28 mouse cellular contexts compared by ENCODE assay signal in genomic region chr11:118328947-118329346, GRCm38 (mm10). TPM values are rescaled to one million over a fixed set of nuclear protein-coding genes. Genes with fewer than 3 reads are reported as not detected.
A peak's percentile ranks its signal among the peaks of the same experiment; 100 is the strongest.
DNase-seq lines count a peak whose midpoint lies in the region; ATAC-seq and TF ChIP-seq lines count a peak whose summit lies in the region.
"Had no signal": no experiment of that assay in that cellular context is flagged by ENCODE, and none has a peak within 500 bp of the region (broad histone marks: within the 10 kb centered on the region; RNA-seq: fewer than 3 reads in every experiment).

No protein-coding gene starts in this region.

- no peak overlapping the region for H3K4me2 ChIP-seq in forebrain, embryonic 15.5 days (replicated peaks)
- H3K4me2 ChIP-seq in forebrain, embryonic 12.5 days: no peak overlapping the region
- no peak overlapping the region for H3K4me2 ChIP-seq in hindbrain, embryonic 15.5 days
- no peak overlapping the region for H3K4me2 ChIP-seq in embryonic facial prominence, embryonic 14.5 days (ENCODE audit: low read depth, low read length)
- H3K4me2 ChIP-seq in limb, embryonic 14.5 days (replicated peaks; ENCODE audit: low read depth, low read length, severe bottlenecking): no peak overlapping the region
- H3K4me2 ChIP-seq: liver, embryonic 15.5 days; lung, embryonic 14.5 days; neural tube, embryonic 12.5 days had no signal

- H3K27me3 ChIP-seq in forebrain, embryonic 15.5 days: no peaks in the 10 kb centered on the region
- no peaks in the 10 kb centered on the region for H3K27me3 ChIP-seq in forebrain, embryonic 12.5 days
- H3K27me3 ChIP-seq in hindbrain, embryonic 15.5 days: no peaks in the 10 kb centered on the region
- no peaks in the 10 kb centered on the region for H3K27me3 ChIP-seq in hindbrain, embryonic 10.5 days (ENCODE audit: insufficient read depth, poor library complexity, severe bottlenecking)
- no peaks in the 10 kb centered on the region for H3K27me3 ChIP-seq in embryonic facial prominence, embryonic 14.5 days (replicated peaks; ENCODE audit: control insufficient read depth, insufficient read depth, low read length)
- no peaks in the 10 kb centered on the region for H3K27me3 ChIP-seq in limb, embryonic 14.5 days (ENCODE audit: control insufficient read depth, insufficient read depth, low read length)
- H3K27me3 ChIP-seq: neural tube, embryonic 12.5 days had no signal

- WGBS in forebrain, embryonic 15.5 days: 87% methylated on average over 5 of the region's 5 CpGs
- 94% methylated on average over 5 of the region's 5 CpGs for WGBS in forebrain, embryonic 12.5 days
- WGBS in hindbrain, embryonic 15.5 days: 90% methylated on average over 5 of the region's 5 CpGs
- 89% methylated on average over 5 of the region's 5 CpGs for WGBS in hindbrain, embryonic 10.5 days
- 86% methylated on average over 5 of the region's 5 CpGs for WGBS in embryonic facial prominence, embryonic 14.5 days
- WGBS in limb, embryonic 14.5 days: 91% methylated on average over 5 of the region's 5 CpGs

- 0 out of 2 replicates have a peak overlapping the region, but pooled peaks have one; percentile 29 for H3K27ac ChIP-seq in forebrain, embryonic 15.5 days (replicated peaks)
- H3K27ac ChIP-seq in forebrain, embryonic 12.5 days: no peak overlapping the region
- H3K27ac ChIP-seq in hindbrain, embryonic 15.5 days (replicated peaks): peak overlapping the region; percentile 74; the same call in 1 of the 2 replicates
- H3K27ac ChIP-seq in hindbrain, embryonic 10.5 days: no peak overlapping the region
- peak overlapping the region; percentile 89; the same call in 1 of the 2 replicates for H3K27ac ChIP-seq in embryonic facial prominence, embryonic 14.5 days (replicated peaks; ENCODE audit: low read depth, low read length)
- H3K27ac ChIP-seq in limb, embryonic 14.5 days (replicated peaks; ENCODE audit: low read depth, low read length): 0 out of 2 replicates have a peak overlapping the region, but pooled peaks have one; percentile 84
- H3K27ac ChIP-seq: liver, embryonic 15.5 days; neural tube, embryonic 12.5 days had no signal

- H3K4me3 ChIP-seq in forebrain, embryonic 15.5 days: no peak overlapping the region
- no peak overlapping the region for H3K4me3 ChIP-seq in forebrain, embryonic 12.5 days (replicated peaks)
- no peak overlapping the region for H3K4me3 ChIP-seq in hindbrain, embryonic 15.5 days
- H3K4me3 ChIP-seq in hindbrain, embryonic 10.5 days: no peak overlapping the region
- H3K4me3 ChIP-seq in embryonic facial prominence, embryonic 14.5 days (ENCODE audit: low read depth, low read length): no peak overlapping the region
- no peak overlapping the region for H3K4me3 ChIP-seq in limb, embryonic 14.5 days (replicated peaks; ENCODE audit: low read length)
- H3K4me3 ChIP-seq: liver, embryonic 15.5 days; neural tube, embryonic 12.5 days had no signal

- DNase-seq in hindbrain, embryonic 10.5 days (ENCODE audit: low spot score): no peak
- DNase-seq in embryonic facial prominence, embryonic 14.5 days (ENCODE audit: low spot score): no peak
- DNase-seq in limb, embryonic 14.5 days (ENCODE audit: low spot score): no peak
- no peak for DNase-seq in adrenal gland, adult 8-10 months
- DNase-seq: adrenal gland, postnatal 25 days; cerebellum, adult 11-12 months; cerebellum, adult 9-11 months; embryo, embryonic 11 days; heart, postnatal 4 days; kidney, adult 9 months; kidney, postnatal 25 days; layer of hippocampus, postnatal 36 days; left cerebral cortex, postnatal 4 days; lung, embryonic 14.5 days; lung, postnatal 14 days; thymus, postnatal 4 days had no signal

- H3K36me3 ChIP-seq in forebrain, embryonic 15.5 days: 0 out of 2 replicates have a peak, but pooled peaks cover 5% of the 10 kb centered on the region
- H3K36me3 ChIP-seq in forebrain, embryonic 12.5 days (replicated peaks): peaks cover 31% of the 10 kb centered on the region
- H3K36me3 ChIP-seq in hindbrain, embryonic 15.5 days: no peaks in the 10 kb centered on the region
- H3K36me3 ChIP-seq in hindbrain, embryonic 10.5 days: peaks cover 41% of the 10 kb centered on the region
- H3K36me3 ChIP-seq in embryonic facial prominence, embryonic 14.5 days (ENCODE audit: control insufficient read depth, insufficient read depth, low read length): peaks cover 36% of the 10 kb centered on the region
- H3K36me3 ChIP-seq in limb, embryonic 14.5 days (ENCODE audit: control insufficient read depth, insufficient read depth, low read length): peaks cover 46% of the 10 kb centered on the region
- H3K36me3 ChIP-seq: G1E; liver, embryonic 15.5 days had no signal

- TF ChIP-seq POLR2A in limb, embryonic 14.5 days (IDR thresholded peaks at IDR 0.05; ENCODE audit: borderline replicate concordance, extremely low read depth, insufficient read depth, insufficient read length): no peak

- H3K4me1 ChIP-seq in forebrain, embryonic 15.5 days: peaks cover 28% of the 10 kb centered on the region
- H3K4me1 ChIP-seq in forebrain, embryonic 12.5 days: peaks cover 8% of the 10 kb centered on the region; the same call in 1 of the 2 replicates
- H3K4me1 ChIP-seq in hindbrain, embryonic 15.5 days (replicated peaks): peaks cover 31% of the 10 kb centered on the region
- H3K4me1 ChIP-seq in hindbrain, embryonic 10.5 days (replicated peaks): peaks cover 35% of the 10 kb centered on the region
- peaks cover 39% of the 10 kb centered on the region for H3K4me1 ChIP-seq in embryonic facial prominence, embryonic 14.5 days (ENCODE audit: control insufficient read depth, insufficient read depth, low read length)
- H3K4me1 ChIP-seq in limb, embryonic 14.5 days (ENCODE audit: control insufficient read depth, insufficient read depth, low read length): peaks cover 46% of the 10 kb centered on the region
- H3K4me1 ChIP-seq: liver, embryonic 15.5 days had no signal

- ATAC-seq in forebrain, embryonic 15.5 days (replicated peaks): no peak
- no peak for ATAC-seq in forebrain, embryonic 12.5 days (ENCODE audit: low FRiP score)
- ATAC-seq in hindbrain, embryonic 15.5 days (ENCODE audit: low FRiP score, low read depth): no peak
- no peak for ATAC-seq in embryonic facial prominence, embryonic 14.5 days (ENCODE audit: low read depth)
- ATAC-seq in limb, embryonic 14.5 days (ENCODE audit: low FRiP score, low read depth): no peak
- ATAC-seq: forebrain, embryonic 16.5 days; intestine, postnatal 0 days; midbrain, embryonic 16.5 days had no signal

- H3K9me3 ChIP-seq in forebrain, embryonic 15.5 days: no peaks in the 10 kb centered on the region
- no peaks in the 10 kb centered on the region for H3K9me3 ChIP-seq in forebrain, embryonic 12.5 days
- H3K9me3 ChIP-seq in hindbrain, embryonic 15.5 days: no peaks in the 10 kb centered on the region
- peaks cover 3% of the 10 kb centered on the region; the same call in 1 of the 2 replicates for H3K9me3 ChIP-seq in hindbrain, embryonic 10.5 days
- no peaks in the 10 kb centered on the region for H3K9me3 ChIP-seq in embryonic facial prominence, embryonic 14.5 days (ENCODE audit: control insufficient read depth, low read length)
- H3K9me3 ChIP-seq in limb, embryonic 14.5 days (ENCODE audit: control insufficient read depth, low read length): no peaks in the 10 kb centered on the region
- H3K9me3 ChIP-seq: G1E; liver, embryonic 15.5 days; neural tube, embryonic 12.5 days had no signal

- no peak overlapping the region for H3K9ac ChIP-seq in forebrain, embryonic 15.5 days (replicated peaks)
- no peak overlapping the region for H3K9ac ChIP-seq in forebrain, embryonic 12.5 days
- H3K9ac ChIP-seq in hindbrain, embryonic 15.5 days: no peak overlapping the region
- 0 out of 2 replicates have a peak overlapping the region, but pooled peaks have one; percentile 53 for H3K9ac ChIP-seq in embryonic facial prominence, embryonic 14.5 days (ENCODE audit: low read depth, low read length)
- H3K9ac ChIP-seq in limb, embryonic 14.5 days (ENCODE audit: low read depth, low read length, severe bottlenecking): no peak overlapping the region
- H3K9ac ChIP-seq: liver, embryonic 15.5 days; lung, embryonic 14.5 days; neural tube, embryonic 12.5 days had no signal

RNA-seq across cellular contexts. Expression of gene Cep295nl, which starts 13.4 kb away (rescaled TPM):
- 0.09 TPM in 1 of 2 replicates, not detected in the other for polyA plus RNA-seq in forebrain, embryonic 15.5 days (2015; fragmentation: Nextera tagmentation; extraction: Ambion mirVana)
- 0.32 and 0.41 TPM in 2 replicates for polyA plus RNA-seq in forebrain, embryonic 12.5 days (2016; fragmentation: Nextera tagmentation; extraction: Ambion mirVana)
- polyA plus RNA-seq in hindbrain, embryonic 15.5 days (2015; fragmentation: Nextera tagmentation; extraction: Ambion mirVana): 0.08 and 0.34 TPM in 2 replicates
- 0.19 and 0.21 TPM in 2 replicates for polyA plus RNA-seq in hindbrain, embryonic 10.5 days (2016; fragmentation: Nextera tagmentation; extraction: Ambion mirVana)
- polyA plus RNA-seq in embryonic facial prominence, embryonic 14.5 days (2014; fragmentation: Nextera tagmentation; extraction: Ambion mirVana): 0.63 and 1.2 TPM in 2 replicates
- 0.69 and 0.85 TPM in 2 replicates for polyA plus RNA-seq in limb, embryonic 14.5 days (2012; rRNA removed)
- 1.3 and 1.6 TPM in 2 replicates for polyA plus RNA-seq in limb, embryonic 14.5 days (2014; fragmentation: Nextera tagmentation; extraction: Ambion mirVana)
- total RNA-seq in adrenal gland, adult 8-10 months (2022): 1 to 10 TPM in 2 of 4 experiments, under 1 TPM in 2; 0.41 to 2.9 (median 1.6) TPM
- total RNA-seq: liver, adult 2 months had no signal
- polyA plus RNA-seq: G1E; liver, adult 2 months; liver, embryonic 15.5 days; small intestine, adult 2 months; stomach, embryonic 14.5 days had no signal

RNA-seq across cellular contexts. Expression of gene Timp2, which starts 26.6 kb away (rescaled TPM):
- 69.4 and 75.2 TPM in 2 replicates for polyA plus RNA-seq in forebrain, embryonic 15.5 days (2015; fragmentation: Nextera tagmentation; extraction: Ambion mirVana)
- polyA plus RNA-seq in forebrain, embryonic 12.5 days (2016; fragmentation: Nextera tagmentation; extraction: Ambion mirVana): 47.0 and 48.0 TPM in 2 replicates
- 83.4 and 91.2 TPM in 2 replicates for polyA plus RNA-seq in hindbrain, embryonic 15.5 days (2015; fragmentation: Nextera tagmentation; extraction: Ambion mirVana)
- 28.6 and 36.3 TPM in 2 replicates for polyA plus RNA-seq in hindbrain, embryonic 10.5 days (2016; fragmentation: Nextera tagmentation; extraction: Ambion mirVana)
- 182 and 196 TPM in 2 replicates for polyA plus RNA-seq in embryonic facial prominence, embryonic 14.5 days (2014; fragmentation: Nextera tagmentation; extraction: Ambion mirVana)
- 175 and 202 TPM in 2 replicates for polyA plus RNA-seq in limb, embryonic 14.5 days (2012; rRNA removed)
- polyA plus RNA-seq in limb, embryonic 14.5 days (2014; fragmentation: Nextera tagmentation; extraction: Ambion mirVana): 202 and 223 TPM in 2 replicates
- 100 to 1,000 TPM in 3 of 4 experiments, 10 to 100 TPM in 1; 95.5 to 261 (median 186) TPM for total RNA-seq in adrenal gland, adult 8-10 months (2022)
- total RNA-seq: G1E had no signal
- polyA plus RNA-seq: G1E had no signal

RNA-seq across cellular contexts. Expression of gene Usp36, which starts 38.9 kb away (rescaled TPM):
- polyA plus RNA-seq in forebrain, embryonic 15.5 days (2015; fragmentation: Nextera tagmentation; extraction: Ambion mirVana): 17.0 and 17.4 TPM in 2 replicates
- polyA plus RNA-seq in forebrain, embryonic 12.5 days (2016; fragmentation: Nextera tagmentation; extraction: Ambion mirVana): 17.1 and 19.6 TPM in 2 replicates
- 16.8 and 19.8 TPM in 2 replicates for polyA plus RNA-seq in hindbrain, embryonic 15.5 days (2015; fragmentation: Nextera tagmentation; extraction: Ambion mirVana)
- polyA plus RNA-seq in hindbrain, embryonic 10.5 days (2016; fragmentation: Nextera tagmentation; extraction: Ambion mirVana): 18.9 and 21.6 TPM in 2 replicates
- polyA plus RNA-seq in embryonic facial prominence, embryonic 14.5 days (2014; fragmentation: Nextera tagmentation; extraction: Ambion mirVana): 15.9 and 16.1 TPM in 2 replicates
- polyA plus RNA-seq in limb, embryonic 14.5 days (2012; rRNA removed): 24.3 and 29.7 TPM in 2 replicates
- 17.7 and 19.5 TPM in 2 replicates for polyA plus RNA-seq in limb, embryonic 14.5 days (2014; fragmentation: Nextera tagmentation; extraction: Ambion mirVana)
- 10 to 100 TPM; 21.0 to 36.9 (median 28.9) TPM for total RNA-seq in adrenal gland, adult 8-10 months (2022)

Comparison
In these comparisons a context has a peak if more than half of its experiments do, and no peak if none do; other contexts are left out.
1. H3K27ac ChIP-seq: peak in forebrain, embryonic 15.5 days (single experiment), hindbrain, embryonic 15.5 days (single experiment), embryonic facial prominence, embryonic 14.5 days (single experiment) and limb, embryonic 14.5 days (single experiment); none in forebrain, embryonic 12.5 days (single experiment) and hindbrain, embryonic 10.5 days (single experiment).